Mouse (Mus musculus) hematopoietic multipotent progenitor cell, adult 10-12 weeks (in vitro differentiated cells): ENCODE measurements around the gene Dars2. TPM values are rescaled to one million over a fixed set of nuclear protein-coding genes. Genes with fewer than 3 reads are reported as not detected.

Experiments
- polyA plus RNA-seq: library from polyadenylated mRNA; stranded (reverse); fragments of >175 nt; gene quantifications from 2 replicates; pipeline ENCODE4 v1.2.3, GENCODE M21; 2012; ENCODE audit warnings: low replicate concordance

Gene Dars2
- polyA plus RNA-seq = 1.3 and 2.1 TPM in 2 replicates

DNA sequence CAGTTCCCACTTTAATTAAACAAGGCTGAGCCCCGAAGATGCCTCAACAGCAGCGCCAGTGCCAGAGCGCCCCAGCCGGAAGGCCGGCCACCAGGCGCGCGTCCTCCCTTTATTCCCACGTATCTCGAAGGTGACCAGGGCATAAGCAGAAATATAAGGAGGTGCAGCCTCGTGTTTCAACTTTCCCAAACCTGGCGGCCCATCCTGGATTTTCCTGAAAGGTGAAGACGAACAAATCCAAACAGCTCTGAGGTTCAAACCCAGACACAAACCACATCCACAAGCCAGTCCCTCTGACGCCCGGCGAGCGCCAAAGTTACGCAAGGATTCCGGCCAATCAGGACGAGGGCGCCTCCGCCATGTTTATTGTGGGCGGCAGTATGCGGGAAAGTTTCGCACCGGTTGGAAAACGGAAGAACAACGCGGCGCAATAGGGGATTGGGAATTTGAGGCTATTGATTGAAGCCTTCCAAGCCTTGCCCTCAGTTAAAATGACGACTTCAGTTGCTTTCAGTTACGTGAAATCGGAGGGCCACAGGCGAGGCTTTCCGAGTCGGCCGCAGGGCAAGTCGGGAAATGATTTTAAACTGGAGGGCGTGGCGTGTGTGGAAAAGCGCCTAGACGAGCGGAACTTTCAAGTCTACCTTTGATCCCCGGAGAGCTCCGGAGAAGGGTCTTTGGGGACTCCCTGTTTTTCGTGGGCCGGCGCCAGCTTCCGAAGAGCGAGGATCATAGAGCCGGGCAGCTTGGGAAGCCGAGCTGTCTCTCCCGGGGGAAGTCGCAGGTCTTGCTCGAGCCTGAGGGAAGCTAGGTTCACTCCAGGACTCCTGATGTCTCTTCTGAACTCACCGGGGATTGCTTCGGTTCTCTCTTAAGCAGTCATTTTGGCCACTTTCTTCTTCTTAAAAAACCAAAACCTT, at the start of gene Dars2, which contains the start of gene Cenpl:
TSS of gene Dars2 (minus strand) at position 307 of the 920 bp plus-strand sequence.
TSS of gene Cenpl (plus strand) at position 362 of the 920 bp plus-strand sequence.

DNA sequence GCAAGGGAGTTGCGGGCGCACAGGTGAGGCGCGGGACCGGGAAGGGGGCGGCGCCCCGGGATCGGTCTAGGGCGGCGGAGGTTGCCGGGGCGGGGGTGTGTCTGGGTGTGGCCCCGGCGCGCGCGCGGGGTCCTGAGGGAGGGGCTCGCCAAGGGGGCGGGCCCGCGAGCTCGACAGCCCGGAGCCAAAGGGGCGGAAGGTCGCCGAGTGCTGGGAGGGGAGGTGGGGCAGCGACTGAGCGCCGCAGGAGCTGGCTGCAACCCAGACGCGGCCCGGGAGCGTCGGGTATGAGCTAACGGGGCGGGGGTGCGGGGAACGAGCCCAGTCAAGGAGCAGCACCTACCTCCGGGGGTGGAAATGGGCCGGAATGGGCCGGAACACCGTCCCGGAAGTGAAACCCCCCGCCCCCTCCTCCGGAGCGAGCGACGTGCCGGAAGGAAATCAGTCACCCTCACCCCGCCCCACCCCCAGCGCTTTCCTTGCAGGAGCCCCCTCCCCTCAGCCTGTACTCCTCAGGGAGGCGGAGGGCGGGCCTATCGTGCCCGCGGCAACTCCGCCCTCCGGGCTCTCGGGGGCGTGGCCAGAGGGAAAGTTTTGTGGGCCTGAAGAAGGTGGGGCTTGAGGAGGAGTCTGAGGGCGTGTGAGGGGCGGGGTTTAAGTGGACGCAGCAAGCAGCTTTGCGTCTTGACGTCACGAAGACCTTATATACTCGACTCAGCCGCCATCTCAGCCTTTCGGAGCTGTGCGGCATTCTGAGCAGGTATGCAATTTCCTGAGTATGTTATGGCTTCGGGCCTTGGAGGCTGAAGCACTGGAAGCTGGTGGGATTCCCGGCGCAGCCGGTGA, 35.8 kb downstream of the Dars2 start, which contains the start of gene Zbtb37:
TSS of gene Zbtb37 (minus strand) at position 415 of the 846 bp plus-strand sequence.

Other genes starting within 250 kb of the Dars2 start
- gene Rc3h1, start 164.2 kb downstream of the Dars2 start, polyA plus RNA-seq = 1.5 and 2.9 TPM in 2 replicates
- gene Serpinc1, start 92.1 kb downstream of the Dars2 start, polyA plus RNA-seq = 0.65 TPM in 1 of 2 replicates, not detected in the other
- gene Zbtb37, start 35.8 kb downstream of the Dars2 start, polyA plus RNA-seq = 0.36 and 1.2 TPM in 2 replicates
- gene Cenpl, start 55 bp upstream of the Dars2 start, polyA plus RNA-seq = 6.3 and 9.5 TPM in 2 replicates
- 1.3 and 2.2 TPM in 2 replicates for gene Klhl20, start 60.9 kb upstream of the Dars2 start, polyA plus RNA-seq
- not detected in 2 replicates for gene Ankrd45, start 72.0 kb upstream of the Dars2 start, polyA plus RNA-seq
- not detected in 2 replicates for gene Tex50, start 88.7 kb upstream of the Dars2 start, polyA plus RNA-seq
- 5.3 and 14.8 TPM in 2 replicates for gene Prdx6, start 180.6 kb upstream of the Dars2 start, polyA plus RNA-seq